Mouse (Mus musculus): ENCODE results near the gene Arhgap35.
A peak's percentile ranks its signal among the peaks of the same experiment; 100 is the strongest.

The Arhgap35 gene

GRCm38 (mm10) chr7:16524308-16524707, 90.5 kb downstream of the Arhgap35 start:
- no peak for DNase-seq (ENCODE audit: low read depth, low spot score)

GRCm38 (mm10) chr7:16519310-16519709, 95.5 kb downstream of the Arhgap35 start:
- DNase-seq (ENCODE audit: low read depth, low spot score), result no peak

DNA sequence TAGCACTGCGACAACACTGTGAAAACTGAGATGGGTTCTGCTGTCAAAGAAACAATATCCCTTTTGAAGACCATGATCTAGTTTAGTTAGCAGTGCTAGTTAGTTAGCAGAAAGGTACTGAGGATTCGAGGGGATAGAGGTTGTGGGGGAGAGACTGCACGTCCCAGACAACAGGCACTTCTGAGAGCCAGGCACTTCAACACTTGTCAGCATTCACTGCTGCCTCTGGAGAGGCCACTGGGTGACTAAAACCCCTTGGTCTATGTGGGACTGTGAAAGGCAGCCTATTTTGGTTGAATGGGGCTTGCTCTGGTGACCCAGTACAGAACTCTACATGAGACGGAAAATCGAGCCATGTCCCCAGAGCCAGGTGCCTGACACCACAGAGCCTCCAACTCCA, 97.6 kb downstream of the Arhgap35 start:
- no peak for DNase-seq (ENCODE audit: low read depth, low spot score)

- DNase-seq (ENCODE audit: low read depth, low spot score), result peak; percentile 75
Observed at GRCm38 (mm10) chr7:16507284-16507683, 107.5 kb downstream of the Arhgap35 start.

DNA sequence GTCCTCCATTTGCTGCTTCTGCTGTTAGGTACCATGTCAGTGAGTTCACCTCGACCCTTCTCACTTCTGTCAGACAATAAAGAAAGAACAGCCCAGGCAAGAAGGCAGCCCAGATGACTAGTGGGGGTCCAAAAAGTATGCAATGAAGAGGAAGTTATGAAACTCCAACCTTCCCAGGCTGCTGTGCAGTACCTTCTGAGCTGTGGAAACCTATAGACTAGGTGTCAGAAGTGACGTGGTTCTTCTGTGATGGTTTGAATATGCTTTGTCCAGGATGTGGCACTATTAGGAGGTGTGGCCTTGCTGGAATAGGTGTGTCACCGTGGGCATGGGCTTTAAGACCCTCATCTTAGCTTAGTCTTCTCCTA, 109.6 kb downstream of the Arhgap35 start:
- no peak for DNase-seq (ENCODE audit: low read depth, low spot score)

GRCm38 (mm10) chr7:16504573-16505225, 110.1 kb downstream of the Arhgap35 start:
- DNase-seq (ENCODE audit: low read depth, low spot score), result no peak

- no peak for DNase-seq (ENCODE audit: low read depth, low spot score)
Observed at GRCm38 (mm10) chr7:16501571-16501970, 113.2 kb downstream of the Arhgap35 start.

GRCm38 (mm10) chr7:16499671-16500104, 115.1 kb downstream of the Arhgap35 start:
- no peak for DNase-seq (ENCODE audit: low read depth, low spot score)

- DNase-seq (ENCODE audit: low read depth, low spot score), result no peak
Observed at GRCm38 (mm10) chr7:16496260-16496659, 118.5 kb downstream of the Arhgap35 start.

GRCm38 (mm10) chr7:16493361-16493760, 121.4 kb downstream of the Arhgap35 start:
- peak; percentile 65 for DNase-seq (ENCODE audit: low read depth, low spot score)

GRCm38 (mm10) chr7:16492211-16492610, 122.6 kb downstream of the Arhgap35 start:
- DNase-seq (ENCODE audit: low read depth, low spot score), result no peak

- peak; percentile 86 for DNase-seq (ENCODE audit: low read depth, low spot score)
Observed at GRCm38 (mm10) chr7:16491759-16492158, 123.0 kb downstream of the Arhgap35 start.

DNA sequence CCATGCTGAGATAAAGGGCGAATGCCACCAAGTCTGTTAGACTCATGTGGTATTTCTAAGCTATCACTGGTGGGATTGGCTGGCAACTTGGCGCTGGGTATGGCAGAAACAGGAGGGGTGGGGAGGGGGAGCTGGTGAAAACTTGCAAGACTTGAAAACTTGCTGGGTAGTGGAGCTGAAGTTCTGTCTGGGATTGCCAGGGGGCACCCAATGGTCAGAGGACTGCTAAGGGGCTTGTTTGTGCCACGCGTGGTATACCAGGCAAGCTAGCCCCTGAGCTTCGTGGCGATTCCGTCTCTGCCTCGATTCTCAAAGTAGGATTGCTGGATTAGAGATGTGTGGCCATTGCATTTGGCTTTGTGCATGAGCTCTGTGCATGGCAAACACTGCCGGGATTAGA, 124.8 kb downstream of the Arhgap35 start:
- no peak for DNase-seq (ENCODE audit: low read depth, low spot score)

DNA sequence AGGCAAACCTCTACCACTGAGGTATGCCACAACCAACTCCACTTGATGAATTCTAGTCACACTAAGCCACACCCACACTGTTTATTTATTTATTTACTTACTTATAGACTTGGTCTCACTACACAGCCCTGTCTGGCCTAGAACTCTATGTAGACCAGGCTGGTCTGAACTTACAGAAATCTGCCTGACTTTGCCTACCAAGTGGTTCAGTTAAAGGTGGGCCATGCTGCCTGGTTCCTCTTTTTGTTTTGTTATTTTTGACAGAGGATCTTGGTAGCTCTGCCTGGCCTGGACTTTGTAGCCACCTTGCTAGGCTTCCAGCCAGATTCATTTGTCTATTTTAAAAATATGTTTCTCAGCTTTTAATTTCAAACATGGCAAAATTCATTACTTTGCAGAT, 126.0 kb downstream of the Arhgap35 start:
- no peak for DNase-seq (ENCODE audit: low read depth, low spot score)

DNA sequence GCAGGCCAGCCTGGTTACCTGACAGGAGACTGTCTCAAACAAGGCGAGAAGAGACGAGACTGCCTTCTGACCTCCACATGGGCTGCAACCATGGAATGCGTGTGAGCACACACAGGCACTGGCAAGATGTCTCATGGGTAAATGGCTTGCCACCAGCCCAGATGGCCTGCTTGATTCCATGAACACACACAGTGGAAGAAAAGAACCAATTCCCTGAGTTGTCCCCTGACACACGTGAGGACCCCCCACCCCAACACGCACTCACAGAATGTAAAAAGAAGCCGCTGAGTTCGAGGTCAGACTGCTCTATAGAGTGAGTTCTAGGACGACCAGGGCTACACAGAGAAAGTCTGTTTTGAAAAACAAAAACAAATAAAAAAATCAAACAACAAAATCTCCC, 137.2 kb downstream of the Arhgap35 start, which contains the start of gene Npas1:
TSS of gene Npas1 (minus strand) at position 101 of the 400 bp plus-strand sequence.
- no peak for DNase-seq (ENCODE audit: low read depth, low spot score)

DNA sequence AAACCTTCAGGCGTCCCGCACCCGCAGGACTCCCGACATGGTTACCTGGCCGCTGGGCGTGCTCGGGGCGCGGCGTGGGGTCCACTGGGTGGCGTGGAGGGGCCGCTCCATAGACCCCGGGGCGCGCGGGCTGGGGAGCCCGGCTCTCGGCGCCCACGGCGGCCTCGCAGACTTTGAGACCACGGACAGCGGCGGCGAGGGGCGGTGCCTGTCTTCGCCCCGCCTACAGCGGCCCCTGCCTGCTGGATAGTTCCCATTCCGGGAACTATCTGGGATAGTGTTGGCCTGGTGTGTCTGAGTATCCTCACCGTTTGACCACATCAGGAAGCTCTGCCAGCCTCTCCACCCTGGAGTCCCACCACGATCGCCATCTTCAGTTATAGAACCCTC, 138.2 kb downstream of the Arhgap35 start:
- DNase-seq (ENCODE audit: low read depth, low spot score), result no peak

GRCm38 (mm10) chr7:16475764-16476599, 138.8 kb downstream of the Arhgap35 start:
- DNase-seq (ENCODE audit: low read depth, low spot score), result no peak

GRCm38 (mm10) chr7:16475321-16475720, 139.5 kb downstream of the Arhgap35 start:
- no peak for DNase-seq (ENCODE audit: low read depth, low spot score)

- DNase-seq (ENCODE audit: low read depth, low spot score), result no peak
Observed at GRCm38 (mm10) chr7:16474445-16474844, 140.3 kb downstream of the Arhgap35 start.

GRCm38 (mm10) chr7:16473847-16474246, 140.9 kb downstream of the Arhgap35 start:
- no peak for DNase-seq (ENCODE audit: low read depth, low spot score)

- no peak for DNase-seq (ENCODE audit: low read depth, low spot score)
Observed at GRCm38 (mm10) chr7:16472116-16472709, 142.6 kb downstream of the Arhgap35 start.

- peak; percentile 52 for DNase-seq (ENCODE audit: low read depth, low spot score)
Observed at GRCm38 (mm10) chr7:16471549-16471948, 143.2 kb downstream of the Arhgap35 start.

GRCm38 (mm10) chr7:16468115-16468514, 146.7 kb downstream of the Arhgap35 start:
- DNase-seq (ENCODE audit: low read depth, low spot score), result no peak
